Mouse (Mus musculus): ENCODE measurements around the gene Gm3448.

GRCm38 (mm10) chr17:15072211-15072610, 30.9 kb upstream of the Gm3448 start:
- TF ChIP-seq GATA1 (IDR thresholded peaks at IDR 0.05; ENCODE audit: low read length), result no peak
- no peak for TF ChIP-seq TAL1 (IDR thresholded peaks at IDR 0.05; ENCODE audit: low read length)
